Mouse (Mus musculus) spleen, embryonic (tissue): ENCODE data around the gene Cpox.

ENCODE experiments used
- CTCF ChIA-PET: fragments of 350-600 bp; sonication (Branson Sonifier 250); formaldehyde crosslinking; loops from one replicate; lab custom pipeline; 2022; lab: Charles Lee

Gene Cpox

DNA sequence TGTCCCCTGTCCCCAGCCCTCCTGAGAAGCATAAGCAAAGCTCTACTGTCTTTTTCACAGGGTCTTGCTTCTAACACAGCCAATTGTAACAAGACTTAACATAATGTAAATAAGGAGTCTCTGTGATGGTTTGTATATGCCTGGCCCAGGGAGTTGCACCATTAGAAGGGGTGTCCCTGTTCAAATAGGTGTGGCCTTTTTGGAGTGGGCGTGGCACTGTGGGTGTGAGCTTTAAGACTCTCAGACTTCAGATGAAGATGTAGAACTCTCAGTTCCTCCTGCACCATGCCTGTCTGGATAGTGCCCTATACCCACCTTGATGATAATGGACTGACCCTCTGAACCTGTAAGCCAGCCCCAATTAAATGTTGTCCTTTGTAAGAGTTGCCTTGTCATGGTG, 68.7 kb downstream of the Cpox start:
- CTCF ChIA-PET = no interaction called here

- CTCF ChIA-PET = no interaction called here
Measured at GRCm38 (mm10) chr16:58740751-58741150, 70.7 kb downstream of the Cpox start.

DNA sequence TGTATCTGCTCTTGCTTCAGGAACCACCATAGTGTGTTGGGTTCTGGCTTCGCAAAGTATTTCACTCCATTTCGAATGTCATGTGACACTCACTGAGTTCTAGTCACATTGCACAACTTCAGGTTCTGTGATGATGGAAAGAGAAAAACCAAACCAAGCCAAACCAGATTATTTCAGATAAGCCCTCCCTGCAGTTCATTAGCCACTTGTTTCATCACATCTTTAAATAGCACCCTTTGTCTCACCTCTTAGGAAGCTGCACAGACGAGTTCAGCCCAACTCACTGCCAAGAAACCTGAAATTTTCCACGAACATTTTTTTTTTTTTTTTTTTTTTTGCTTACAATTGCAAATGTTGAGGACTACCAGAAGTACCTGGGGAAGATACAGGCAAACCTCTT, 76.6 kb downstream of the Cpox start:
- CTCF ChIA-PET = no interaction called here

DNA sequence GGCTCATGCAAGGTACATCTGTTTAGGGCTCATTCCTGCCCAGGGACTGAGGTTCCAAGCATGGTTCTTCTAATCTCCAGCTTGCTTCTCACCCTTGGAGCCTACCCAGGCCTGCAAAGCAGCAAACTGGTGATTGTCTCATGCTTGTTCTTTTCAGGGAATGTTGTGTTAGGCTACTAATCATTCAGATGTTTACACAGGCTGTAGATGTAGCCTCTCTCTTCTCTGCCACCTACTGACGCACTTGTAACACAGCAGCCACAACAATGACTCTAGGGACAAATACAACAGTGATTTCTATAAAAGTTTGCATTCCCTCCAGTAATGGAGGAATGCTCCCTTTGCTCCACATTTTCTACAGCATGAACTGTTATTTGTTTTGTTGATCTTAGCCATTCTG, 81.2 kb downstream of the Cpox start:
- CTCF ChIA-PET = no interaction called here

DNA sequence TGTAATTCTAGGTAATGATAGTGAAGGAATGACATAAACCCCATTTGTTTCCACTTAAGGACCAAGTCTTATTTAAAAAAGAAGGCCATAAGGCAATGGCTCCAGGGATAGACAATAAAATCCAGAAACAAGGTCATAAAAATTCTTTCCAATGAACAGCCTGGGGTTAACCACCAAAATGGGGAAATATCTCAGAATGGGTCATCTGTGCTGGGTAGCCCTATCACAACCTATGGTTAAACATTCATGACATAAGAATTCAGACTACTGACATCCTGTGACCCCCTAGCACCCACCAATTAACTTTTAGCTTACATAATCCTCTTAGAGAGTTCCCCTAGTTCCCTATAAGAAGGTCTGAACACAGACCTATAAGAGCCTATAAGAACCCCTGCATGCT, 86.1 kb downstream of the Cpox start:
- CTCF ChIA-PET = interaction anchor here (0.6 kb wide), 1 partner anchor 68 kb away, joined by 3 read pairs; no protein-coding TSS in a partner anchor

DNA sequence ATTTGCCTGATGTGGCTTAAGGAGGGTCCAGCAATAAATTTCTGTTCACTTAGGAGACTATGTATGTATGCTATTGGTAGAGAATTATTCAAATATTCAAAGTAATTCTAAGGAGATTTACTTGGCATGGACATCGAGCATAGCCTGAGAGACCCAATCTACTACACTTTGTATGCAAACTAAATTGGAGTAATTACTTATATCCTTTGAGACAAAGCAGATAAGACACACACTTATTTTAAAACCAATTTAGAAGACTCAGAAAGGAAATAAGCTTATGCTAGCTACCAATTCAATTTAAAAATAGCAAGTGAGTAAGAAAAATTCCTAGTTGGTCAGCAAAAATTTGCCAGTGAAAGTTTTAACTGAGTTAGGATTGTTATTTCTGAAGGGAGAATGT, 93.0 kb downstream of the Cpox start, which contains the start of gene Olfr172:
TSS of gene Olfr172 (minus strand) at position 101 of the 400 bp plus-strand sequence.
- CTCF ChIA-PET = no interaction called here
